Mouse (Mus musculus) hindbrain, embryonic 11.5 days (tissue): ENCODE data around the gene Cacna1e. TPM values are rescaled to one million over a fixed set of nuclear protein-coding genes. Genes with fewer than 3 reads are reported as not detected.

ENCODE experiments used
- ATAC-seq: fragments of 200-750 bp; cut with Nextera tagmentation; 2 replicates; pipeline ENCODE4 v1.8.0; 2017; ENCODE audit warnings: mild to moderate bottlenecking, moderate TSS enrichment, moderate library complexity; ENCODE audit not compliant: low FRiP score
- DNase-seq: peaks from one replicate; pipeline ENCODE4 v3.0.0-alpha.2; 2015; ENCODE audit warnings: low spot score
- H3K27ac ChIP-seq: fragments of 300-500 bp; sonication (generic); 2 replicates; pipeline ENCODE4 v1.5.1; 2014; ENCODE audit warnings: mild to moderate bottlenecking, low read depth, low read length
- H3K27me3 ChIP-seq: fragments of 300-500 bp; sonication (generic); 2 replicates; pipeline ENCODE4 v1.6.1; 2014; ENCODE audit warnings: mild to moderate bottlenecking, low read length, moderate library complexity, mixed read lengths; ENCODE audit not compliant: control insufficient read depth, insufficient read depth
- H3K36me3 ChIP-seq: fragments of 300-500 bp; sonication (generic); 2 replicates; pipeline ENCODE4 v1.6.1; 2014; ENCODE audit warnings: mild to moderate bottlenecking, low read length, moderate library complexity, mixed read lengths; ENCODE audit not compliant: control insufficient read depth, insufficient read depth
- H3K4me1 ChIP-seq: fragments of 300-500 bp; sonication (generic); replicated peaks from 2 replicates; pipeline ENCODE4 v1.6.1; 2014; ENCODE audit warnings: low read length, mixed read lengths; ENCODE audit not compliant: control insufficient read depth, insufficient read depth
- H3K4me2 ChIP-seq: fragments of 300-500 bp; sonication (generic); replicated peaks from 2 replicates; pipeline ENCODE4 v1.6.1; 2014; ENCODE audit warnings: mild to moderate bottlenecking, low read depth, low read length
- H3K4me3 ChIP-seq: fragments of 300-500 bp; sonication (generic); 2 replicates; pipeline ENCODE4 v1.5.1; 2014; ENCODE audit warnings: low read depth, low read length
- H3K9ac ChIP-seq: fragments of 300-500 bp; sonication (generic); 2 replicates; pipeline ENCODE4 v1.6.1; 2014; ENCODE audit warnings: low read depth, low read length
- H3K9me3 ChIP-seq: fragments of 300-500 bp; sonication (generic); 2 replicates; pipeline ENCODE4 v1.6.1; 2016; ENCODE audit warnings: low read length; ENCODE audit not compliant: control insufficient read depth
- WGBS: fragments of 180-500 bp; shearing (Covaris S2); extraction: QIAGEN DNeasy Blood & Tissue Kit; methylation state at CpG from one replicate; pipeline ENCODE4 v1.1.7; 2014; 5-methylcytosine and 5-hydroxymethylcytosine counted together
- polyA plus RNA-seq: library from polyadenylated mRNA; unstranded; fragments of >200 nt; fragmentation: Nextera tagmentation; extraction: Ambion mirVana; gene quantifications from 2 replicates; pipeline ENCODE4 v1.2.1, GENCODE M21; 2014

Gene Cacna1e
- polyA plus RNA-seq, 1 experiment from 2014 or later = 3.9 TPM

DNA sequence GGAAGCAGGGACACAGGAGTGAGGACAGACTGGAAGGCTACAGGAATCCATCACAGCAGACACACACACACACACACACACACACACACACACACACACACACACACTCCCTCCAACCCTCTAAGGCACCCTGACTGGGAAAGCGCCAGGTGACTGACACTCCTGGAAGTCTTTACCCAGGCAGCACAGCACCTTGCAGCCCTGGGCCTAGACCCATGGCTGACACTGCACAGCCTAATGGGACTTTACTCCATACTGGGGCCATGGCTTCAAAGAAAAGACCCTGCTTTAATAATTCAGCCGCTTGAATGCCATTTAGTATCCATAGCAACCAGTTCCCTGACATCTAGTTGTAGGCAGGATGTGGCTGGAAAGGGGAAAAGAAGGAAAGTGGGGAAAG lies 2.3 kb upstream of the Cacna1e start:
- H3K9me3 ChIP-seq = no peaks in the 10 kb centered on the region
- H3K36me3 ChIP-seq = no peaks in the 10 kb centered on the region
- no peak overlapping the region for H3K9ac ChIP-seq
- H3K27ac ChIP-seq = no peak overlapping the region
- no peak overlapping the region for H3K4me2 ChIP-seq
- WGBS = 54% methylated on average over 2 of the region's 2 CpGs
- H3K27me3 ChIP-seq = peaks cover 11% of the 10 kb centered on the region
- DNase-seq (peak; percentile 50), ATAC-seq (peak; percentile 69)
- peaks cover 4% of the 10 kb centered on the region for H3K4me1 ChIP-seq
- no peak overlapping the region for H3K4me3 ChIP-seq

DNA sequence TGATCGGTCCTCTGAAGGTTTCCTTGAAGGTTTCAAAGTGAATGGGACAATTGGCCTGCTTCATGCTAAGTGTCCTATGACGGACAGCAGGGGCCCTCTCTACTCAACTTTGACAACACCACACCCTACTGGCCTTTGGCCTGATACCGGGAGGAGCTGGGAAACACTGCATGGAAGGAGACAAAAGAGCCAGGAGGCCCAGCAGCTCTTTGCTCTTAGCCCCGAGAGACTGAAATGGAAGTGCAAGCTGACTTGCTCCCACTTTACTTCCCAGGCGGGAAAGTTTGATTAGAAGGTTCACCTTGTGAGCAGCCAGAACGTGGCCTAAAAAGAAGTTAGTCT lies 877 bp upstream of the Cacna1e start:
- peaks cover 4% of the 10 kb centered on the region for H3K4me1 ChIP-seq
- no peak for DNase-seq

DNA sequence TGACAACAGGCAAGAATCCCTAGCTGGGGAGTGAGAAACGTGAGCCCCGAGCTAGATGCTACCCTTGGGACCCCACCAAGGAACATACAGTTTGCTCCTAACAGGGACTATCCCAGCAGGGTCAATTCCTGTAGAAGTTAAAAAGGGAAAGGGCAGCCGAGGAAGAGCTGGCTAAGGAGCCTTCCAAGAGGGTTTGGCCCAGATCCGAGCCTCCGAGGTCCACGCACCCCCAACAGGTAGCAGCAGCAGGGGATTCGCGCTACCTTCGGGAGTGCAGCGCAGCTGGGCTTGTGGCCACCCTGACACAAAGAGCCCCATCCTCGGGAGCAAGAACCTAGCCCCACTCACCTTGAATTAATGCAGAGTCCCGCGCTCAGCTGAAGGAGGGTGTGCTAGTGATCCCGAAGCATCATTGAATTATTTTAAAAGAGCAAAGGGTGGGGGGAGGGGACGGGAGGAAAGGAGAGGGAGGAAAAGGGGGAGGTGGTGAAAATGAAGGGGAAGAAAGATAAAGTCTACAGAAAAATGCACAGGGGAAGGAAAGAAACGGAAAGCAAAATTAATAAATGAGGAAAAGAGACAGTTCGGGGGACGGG lies 607 bp downstream of the Cacna1e start:
- H3K9me3 ChIP-seq = no peaks in the 10 kb centered on the region
- H3K27ac ChIP-seq = no peak overlapping the region
- H3K27me3 ChIP-seq = peaks cover 11% of the 10 kb centered on the region
- peak overlapping the region; percentile 71 for H3K4me2 ChIP-seq
- peak overlapping the region; percentile 40 for H3K4me3 ChIP-seq
- ATAC-seq (no peak), DNase-seq (peak; percentile 44)
- peak overlapping the region; percentile 42 for H3K9ac ChIP-seq
- WGBS = 3% methylated on average over 18 of the region's 18 CpGs
- peaks cover 4% of the 10 kb centered on the region for H3K4me1 ChIP-seq
- H3K36me3 ChIP-seq = no peaks in the 10 kb centered on the region

More for the DNA sequence above, 877 bp upstream of the Cacna1e start:
- ATAC-seq = no peak
- Histone ChIP-seq H3K27ac (no peak overlapping the region), H3K4me3 (no peak overlapping the region), H3K9me3 (no peaks in the 10 kb centered on the region), H3K4me2 (no peak overlapping the region), H3K9ac (no peak overlapping the region), H3K27me3 (peaks cover 11% of the 10 kb centered on the region), H3K36me3 (no peaks in the 10 kb centered on the region)
- WGBS = 24% methylated on average over 6 of the region's 6 CpGs

DNA sequence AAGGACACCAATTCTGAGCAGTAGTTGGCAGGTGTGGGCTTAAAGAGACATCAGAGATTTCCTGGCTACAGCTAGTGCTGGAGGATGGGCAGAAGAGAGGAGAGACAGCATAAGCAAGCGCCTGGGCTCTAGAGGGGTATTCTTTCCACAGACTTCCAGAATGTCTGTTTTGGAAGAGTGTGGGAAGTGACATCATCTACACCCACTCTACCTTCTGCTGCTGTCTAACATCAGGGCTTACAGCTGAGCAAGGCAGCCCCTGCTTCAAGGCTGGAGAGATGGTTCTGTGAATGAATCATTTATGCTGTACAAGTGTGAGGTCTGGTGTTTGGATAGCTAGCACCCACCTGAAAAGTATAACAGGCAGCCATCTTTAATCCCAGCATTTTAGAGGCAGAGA lies 18.3 kb downstream of the Cacna1e start:
- no peak overlapping the region for H3K4me2 ChIP-seq
- 100% methylated on average over 1 of the region's 1 CpGs for WGBS

DNA sequence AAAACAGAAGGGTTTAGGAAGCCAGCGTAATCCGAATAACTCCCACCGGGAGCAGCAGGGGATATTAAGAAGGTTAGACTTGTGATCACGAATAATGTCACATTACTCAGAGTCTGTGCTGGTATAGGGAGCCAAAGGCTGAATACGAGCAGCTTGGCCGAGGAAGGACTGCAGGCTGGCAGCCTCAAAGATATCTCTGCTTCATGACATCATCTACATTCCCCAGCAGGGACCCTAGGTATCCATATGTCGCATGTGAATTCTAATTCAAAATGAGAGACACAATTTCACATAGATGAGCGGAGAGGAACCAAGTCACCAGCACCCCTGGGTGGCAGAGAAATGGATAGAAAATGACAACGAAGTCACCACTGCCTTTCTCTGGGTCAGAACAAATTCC lies 22.9 kb downstream of the Cacna1e start:
- WGBS = 83% methylated on average over 9 of the region's 9 CpGs

More for the DNA sequence above, 18.3 kb downstream of the Cacna1e start:
- H3K9me3 ChIP-seq = no peaks in the 10 kb centered on the region
- ATAC-seq (no peak), DNase-seq (no peak)
- no peaks in the 10 kb centered on the region for H3K4me1 ChIP-seq
- no peak overlapping the region for H3K9ac ChIP-seq
- H3K36me3 ChIP-seq = no peaks in the 10 kb centered on the region
- no peak overlapping the region for H3K27ac ChIP-seq
- H3K4me3 ChIP-seq = no peak overlapping the region
- no peaks in the 10 kb centered on the region for H3K27me3 ChIP-seq

DNA sequence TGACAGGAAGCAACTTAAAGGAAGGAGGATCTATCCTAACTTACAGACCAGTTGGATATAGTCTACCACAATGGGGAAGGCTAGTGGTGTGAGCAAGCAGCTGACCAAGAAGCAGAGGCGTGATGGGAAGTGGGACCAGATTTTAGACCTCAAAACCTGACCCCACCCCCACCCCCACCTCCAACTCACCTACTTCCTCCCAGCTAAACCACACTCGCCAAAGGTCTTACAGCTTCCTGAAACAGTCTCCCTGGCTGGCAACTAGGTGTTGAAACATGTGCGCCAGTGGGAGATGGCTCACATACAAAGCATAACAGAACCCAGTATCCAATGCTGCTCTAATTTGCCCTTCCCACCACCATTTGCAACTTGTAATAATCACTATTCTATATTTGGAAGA lies 29.7 kb downstream of the Cacna1e start:
- DNase-seq = no peak
- Histone ChIP-seq H3K4me2 (no peak overlapping the region), H3K27me3 (no peaks in the 10 kb centered on the region), H3K4me3 (no peak overlapping the region), H3K27ac (no peak overlapping the region), H3K4me1 (no peaks in the 10 kb centered on the region), H3K9me3 (no peaks in the 10 kb centered on the region), H3K9ac (no peak overlapping the region), H3K36me3 (no peaks in the 10 kb centered on the region)
- ATAC-seq = no peak
- WGBS = 89% methylated on average over 3 of the region's 3 CpGs

More for the DNA sequence above, 22.9 kb downstream of the Cacna1e start:
- ATAC-seq (no peak), DNase-seq (no peak)
- H3K27ac ChIP-seq = no peak overlapping the region
- no peaks in the 10 kb centered on the region for H3K36me3 ChIP-seq
- H3K9me3 ChIP-seq = no peaks in the 10 kb centered on the region
- H3K4me3 ChIP-seq = no peak overlapping the region
- no peak overlapping the region for H3K9ac ChIP-seq
- no peaks in the 10 kb centered on the region for H3K27me3 ChIP-seq
- no peaks in the 10 kb centered on the region for H3K4me1 ChIP-seq
- H3K4me2 ChIP-seq = no peak overlapping the region

DNA sequence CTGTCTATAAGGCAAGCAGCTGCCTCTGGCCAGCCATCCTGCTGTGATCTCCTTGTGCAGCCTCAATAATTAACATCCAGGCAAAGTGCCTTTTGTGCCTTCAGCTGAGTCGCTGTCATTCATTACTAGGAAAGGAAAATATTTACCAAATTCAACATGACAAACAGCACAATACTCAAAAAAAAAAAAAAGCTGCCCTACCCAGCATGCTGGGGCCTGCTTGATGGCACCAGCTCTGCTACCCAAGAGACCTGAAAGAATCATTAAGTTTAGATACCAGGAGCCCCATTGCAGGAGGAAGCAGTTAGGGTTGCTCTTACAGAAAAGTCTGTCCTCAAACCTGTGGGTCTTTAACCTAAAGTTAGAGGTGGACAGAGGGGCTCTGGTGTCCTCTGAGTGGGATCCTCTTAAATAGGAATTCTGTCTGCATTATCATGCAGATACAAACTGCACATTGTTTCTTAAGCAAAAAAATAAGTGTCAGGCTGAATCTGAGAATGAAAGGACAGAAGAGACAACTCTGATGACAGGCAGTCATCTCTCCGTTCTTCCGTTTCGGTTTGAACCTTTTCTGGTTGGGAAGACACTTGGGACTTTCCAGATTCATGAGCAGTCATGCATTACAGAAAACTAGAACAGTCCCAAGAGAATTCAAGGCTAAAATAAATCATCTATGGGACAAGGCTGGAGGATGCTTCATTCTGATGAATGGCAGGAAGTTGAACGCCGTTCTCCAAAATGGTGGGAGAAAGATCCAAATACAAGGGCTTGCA lies 33.6 kb downstream of the Cacna1e start:
- H3K4me2 ChIP-seq = no peak overlapping the region
- no peak overlapping the region for H3K9ac ChIP-seq
- H3K27me3 ChIP-seq = no peaks in the 10 kb centered on the region
- ATAC-seq (no peak), DNase-seq (peak; percentile 9)
- no peak overlapping the region for H3K27ac ChIP-seq
- no peaks in the 10 kb centered on the region for H3K4me1 ChIP-seq
- no peaks in the 10 kb centered on the region for H3K9me3 ChIP-seq
- no peak overlapping the region for H3K4me3 ChIP-seq
- WGBS = 69% methylated on average over 6 of the region's 6 CpGs
- no peaks in the 10 kb centered on the region for H3K36me3 ChIP-seq

DNA sequence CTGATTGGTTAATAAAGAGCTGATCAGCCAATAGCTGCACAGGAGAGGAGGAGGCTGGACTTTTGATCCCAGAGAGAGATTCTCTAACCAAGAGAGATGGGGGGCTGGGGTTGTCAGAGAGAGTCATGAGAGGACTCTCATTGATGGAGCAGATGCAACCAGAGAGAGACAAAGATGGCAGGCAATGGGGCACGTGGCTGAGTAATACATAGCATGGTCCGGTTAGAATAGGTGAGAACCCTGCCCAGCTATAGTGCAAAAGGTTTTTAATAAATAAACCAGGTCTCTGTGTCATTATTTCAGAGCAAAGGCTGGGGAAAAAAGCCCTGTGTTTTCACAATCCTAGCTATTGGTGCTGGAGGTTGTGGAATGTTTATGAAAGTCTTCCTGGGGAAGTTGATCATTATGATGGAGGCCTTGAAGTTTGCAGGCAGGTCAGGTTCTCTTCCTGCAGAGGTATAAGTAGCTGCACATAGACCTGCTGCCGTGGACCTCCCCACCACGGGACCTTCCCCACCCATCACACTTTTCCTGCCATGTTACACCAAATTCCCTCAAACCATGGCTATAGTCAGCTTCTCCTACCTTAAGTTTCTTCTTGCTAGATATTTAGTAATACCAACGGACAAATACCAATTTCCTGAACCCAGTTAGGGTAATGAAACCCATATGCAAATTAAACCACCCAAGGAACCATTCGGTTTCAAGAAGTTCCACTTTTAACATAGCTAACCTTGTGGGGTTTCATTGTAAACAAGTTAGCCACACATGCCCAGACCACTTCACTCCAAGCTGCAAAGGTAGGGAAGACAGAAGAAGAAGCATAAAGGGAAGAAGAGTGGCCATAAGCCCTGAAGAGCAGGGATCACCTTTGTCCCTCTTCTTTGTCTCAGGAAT lies 35.4 kb downstream of the Cacna1e start:
- no peak overlapping the region for H3K4me3 ChIP-seq
- no peak overlapping the region for H3K27ac ChIP-seq
- H3K4me1 ChIP-seq = no peaks in the 10 kb centered on the region
- H3K4me2 ChIP-seq = no peak overlapping the region
- H3K36me3 ChIP-seq = no peaks in the 10 kb centered on the region
- DNase-seq = no peak
- H3K9ac ChIP-seq = no peak overlapping the region
- 84% methylated on average over 6 of the region's 6 CpGs for WGBS
- no peak for ATAC-seq
- H3K27me3 ChIP-seq = no peaks in the 10 kb centered on the region
- H3K9me3 ChIP-seq = no peaks in the 10 kb centered on the region
